Mouse (Mus musculus): ENCODE data around the gene C1ra. TPM values are rescaled to one million over a fixed set of nuclear protein-coding genes. Genes with fewer than 3 reads are reported as not detected.
"Not testable (repeated sequence)": the region's sequence is repeated elsewhere in the genome, so short reads cannot be mapped to it uniquely, and the experiment has no call there.

Gene C1ra
- polyA plus RNA-seq, 1 experiment from 2014 or later: 0.10 TPM

- no peak overlapping the region for H3K4me2 ChIP-seq
- H3K27ac ChIP-seq: no peak overlapping the region
- WGBS: 93% methylated on average over 11 of the region's 11 CpGs
- H3K36me3 ChIP-seq: no peaks in the 10 kb centered on the region
- no peak overlapping the region for H3K9ac ChIP-seq
- H3K4me1 ChIP-seq (replicated peaks): no peaks in the 10 kb centered on the region
- no peaks in the 10 kb centered on the region for H3K27me3 ChIP-seq
- no peak for ATAC-seq (ENCODE audit: low FRiP score)
- H3K9me3 ChIP-seq: no peaks in the 10 kb centered on the region
- no peak overlapping the region for H3K4me3 ChIP-seq
Measured at GRCm38 (mm10) chr6:124476796-124477195, 35.4 kb upstream of the C1ra start.

- no peaks in the 10 kb centered on the region for H3K9me3 ChIP-seq
- H3K4me3 ChIP-seq: no peak overlapping the region
- no peak overlapping the region for H3K9ac ChIP-seq
- 61% methylated on average over 5 of the region's 5 CpGs for WGBS
- no peaks in the 10 kb centered on the region for H3K4me1 ChIP-seq (replicated peaks)
- H3K36me3 ChIP-seq: no peaks in the 10 kb centered on the region
- no peak for ATAC-seq (ENCODE audit: low FRiP score)
- H3K4me2 ChIP-seq: no peak overlapping the region
- H3K27me3 ChIP-seq: no peaks in the 10 kb centered on the region
- no peak overlapping the region for H3K27ac ChIP-seq
Measured at GRCm38 (mm10) chr6:124477221-124477655, 35.0 kb upstream of the C1ra start.

GRCm38 (mm10) chr6:124477922-124478651 lies 34.1 kb upstream of the C1ra start:
- no peaks in the 10 kb centered on the region for H3K27me3 ChIP-seq
- H3K27ac ChIP-seq: no peak overlapping the region
- no peaks in the 10 kb centered on the region for H3K36me3 ChIP-seq
- H3K9ac ChIP-seq: no peak overlapping the region
- H3K9me3 ChIP-seq: no peaks in the 10 kb centered on the region
- H3K4me2 ChIP-seq: no peak overlapping the region
- H3K4me3 ChIP-seq: no peak overlapping the region
- WGBS: 78% methylated on average over 17 of the region's 17 CpGs
- no peak for ATAC-seq (ENCODE audit: low FRiP score)
- no peaks in the 10 kb centered on the region for H3K4me1 ChIP-seq (replicated peaks)

- no peaks in the 10 kb centered on the region for H3K36me3 ChIP-seq
- H3K4me2 ChIP-seq: no peak overlapping the region
- ATAC-seq (ENCODE audit: low FRiP score): no peak
- WGBS: 93% methylated on average over 3 of the region's 3 CpGs
- no peaks in the 10 kb centered on the region for H3K4me1 ChIP-seq (replicated peaks)
- H3K27ac ChIP-seq: no peak overlapping the region
- H3K27me3 ChIP-seq: no peaks in the 10 kb centered on the region
- H3K4me3 ChIP-seq: no peak overlapping the region
- H3K9ac ChIP-seq: no peak overlapping the region
- H3K9me3 ChIP-seq: no peaks in the 10 kb centered on the region
Measured at GRCm38 (mm10) chr6:124478874-124479572, 33.2 kb upstream of the C1ra start.

- no peaks in the 10 kb centered on the region for H3K27me3 ChIP-seq
- WGBS: 92% methylated on average over 3 of the region's 3 CpGs
- no peak for ATAC-seq (ENCODE audit: low FRiP score)
Measured at GRCm38 (mm10) chr6:124479573-124479930, 32.7 kb upstream of the C1ra start.

GRCm38 (mm10) chr6:124480295-124480694 lies 31.9 kb upstream of the C1ra start:
- no peak overlapping the region for H3K4me2 ChIP-seq
- no peak overlapping the region for H3K4me3 ChIP-seq
- no peaks in the 10 kb centered on the region for H3K36me3 ChIP-seq
- H3K27ac ChIP-seq: no peak overlapping the region
- H3K9ac ChIP-seq: no peak overlapping the region
- 0 out of 2 replicates have a peak, but pooled peaks have one; percentile 9 for ATAC-seq (ENCODE audit: low FRiP score)
- H3K27me3 ChIP-seq: no peaks in the 10 kb centered on the region
- no peaks in the 10 kb centered on the region for H3K9me3 ChIP-seq
- 60% methylated on average over 4 of the region's 4 CpGs for WGBS
- H3K4me1 ChIP-seq (replicated peaks): no peaks in the 10 kb centered on the region

More at GRCm38 (mm10) chr6:124479573-124479930, 32.7 kb upstream of the C1ra start:
- no peaks in the 10 kb centered on the region for H3K9me3 ChIP-seq
- no peaks in the 10 kb centered on the region for H3K4me1 ChIP-seq (replicated peaks)
- no peak overlapping the region for H3K4me2 ChIP-seq
- no peaks in the 10 kb centered on the region for H3K36me3 ChIP-seq
- H3K4me3 ChIP-seq: no peak overlapping the region
- no peak overlapping the region for H3K9ac ChIP-seq
- no peak overlapping the region for H3K27ac ChIP-seq

GRCm38 (mm10) chr6:124481571-124481970 lies 30.6 kb upstream of the C1ra start:
- H3K36me3 ChIP-seq: no peaks in the 10 kb centered on the region
- WGBS: 24% methylated on average over 6 of the region's 6 CpGs
- H3K27me3 ChIP-seq: no peaks in the 10 kb centered on the region
- H3K4me3 ChIP-seq: no peak overlapping the region
- H3K9me3 ChIP-seq: no peaks in the 10 kb centered on the region
- no peak overlapping the region for H3K9ac ChIP-seq
- no peak overlapping the region for H3K27ac ChIP-seq
- ATAC-seq (ENCODE audit: low FRiP score): no peak
- H3K4me1 ChIP-seq (replicated peaks): no peaks in the 10 kb centered on the region
- no peak overlapping the region for H3K4me2 ChIP-seq

GRCm38 (mm10) chr6:124483831-124484230 lies 28.4 kb upstream of the C1ra start:
- not testable (repeated sequence) for ATAC-seq (ENCODE audit: low FRiP score); H3K36me3 ChIP-seq; H3K4me2 ChIP-seq; H3K27ac ChIP-seq; H3K4me3 ChIP-seq; H3K9ac ChIP-seq; H3K27me3 ChIP-seq; H3K9me3 ChIP-seq; H3K4me1 ChIP-seq (replicated peaks)
- WGBS: 87% methylated on average over 3 of the region's 3 CpGs

- H3K27me3 ChIP-seq: no peaks in the 10 kb centered on the region
- H3K27ac ChIP-seq: peak overlapping the region; percentile 64
- no peaks in the 10 kb centered on the region for H3K36me3 ChIP-seq
- H3K9ac ChIP-seq: no peak overlapping the region
- H3K4me1 ChIP-seq (replicated peaks): no peaks in the 10 kb centered on the region
- ATAC-seq (ENCODE audit: low FRiP score): no peak
- H3K9me3 ChIP-seq: no peaks in the 10 kb centered on the region
- 0 out of 2 replicates have a peak overlapping the region, but pooled peaks have one; percentile 29 for H3K4me3 ChIP-seq
- WGBS: 87% methylated on average over 7 of the region's 7 CpGs
- peak overlapping the region; percentile 52 for H3K4me2 ChIP-seq
Measured at GRCm38 (mm10) chr6:124484851-124485250, 27.4 kb upstream of the C1ra start.

- Histone ChIP-seq H3K9me3 (no peaks in the 10 kb centered on the region), H3K4me3 (peak overlapping the region; percentile 29), H3K27ac (peak overlapping the region; percentile 64), H3K4me2 (peak overlapping the region; percentile 52), H3K4me1 (replicated peaks) (no peaks in the 10 kb centered on the region), H3K27me3 (no peaks in the 10 kb centered on the region), H3K36me3 (no peaks in the 10 kb centered on the region), H3K9ac (peak overlapping the region; percentile 51; the same call in 1 of the 2 replicates)
- WGBS: 30% methylated on average over 21 of the region's 21 CpGs
- peak; percentile 92 for ATAC-seq (ENCODE audit: low FRiP score)
Measured at GRCm38 (mm10) chr6:124485414-124486144, 26.6 kb upstream of the C1ra start.

GRCm38 (mm10) chr6:124487509-124487908 lies 24.7 kb upstream of the C1ra start:
- Histone ChIP-seq H3K4me2 (no peak overlapping the region), H3K27me3 (no peaks in the 10 kb centered on the region), H3K9me3 (no peaks in the 10 kb centered on the region), H3K4me3 (no peak overlapping the region), H3K36me3 (no peaks in the 10 kb centered on the region), H3K4me1 (replicated peaks) (no peaks in the 10 kb centered on the region), H3K9ac (no peak overlapping the region), H3K27ac (no peak overlapping the region)
- ATAC-seq (ENCODE audit: low FRiP score): no peak
- WGBS: 71% methylated on average over 2 of the region's 2 CpGs

- Histone ChIP-seq H3K4me3 (no peak overlapping the region), H3K4me2 (no peak overlapping the region), H3K27me3 (no peaks in the 10 kb centered on the region), H3K9ac (no peak overlapping the region), H3K4me1 (replicated peaks) (no peaks in the 10 kb centered on the region), H3K9me3 (no peaks in the 10 kb centered on the region), H3K36me3 (no peaks in the 10 kb centered on the region), H3K27ac (no peak overlapping the region)
- 80% methylated on average over 4 of the region's 4 CpGs for WGBS
- no peak for ATAC-seq (ENCODE audit: low FRiP score)
Measured at GRCm38 (mm10) chr6:124488952-124489351, 23.3 kb upstream of the C1ra start.
